Mouse (Mus musculus) liver, adult 2 months (tissue): Measurements from ENCODE around the gene 4933414I15Rik. TPM values are rescaled to one million over a fixed set of nuclear protein-coding genes. Genes with fewer than 3 reads are reported as not detected.

Source experiments
- DNase-seq: peaks from one replicate; pipeline ENCODE4 v3.0.0-alpha.2; 2011; ENCODE audit warnings: low read depth, low spot score; ENCODE audit errors: extremely low read depth
- H3K27ac ChIP-seq: fragments of 200-500 bp; replicated peaks from 2 replicates; pipeline ENCODE4 v1.5.1; 2012; ENCODE audit warnings: low read depth, mild to moderate bottlenecking, control low read depth, inconsistent platforms, low read length; ENCODE audit not compliant: insufficient read depth
- H3K27me3 ChIP-seq: fragments of 200-500 bp; 2 replicates; pipeline ENCODE4 v1.6.1; 2012; ENCODE audit warnings: mild to moderate bottlenecking, moderate library complexity, low read length, inconsistent platforms; ENCODE audit not compliant: control insufficient read depth, insufficient read depth
- H3K36me3 ChIP-seq: fragments of 200-500 bp; 2 replicates; pipeline ENCODE4 v1.6.1; 2012; ENCODE audit warnings: low read length, inconsistent platforms; ENCODE audit not compliant: control insufficient read depth, insufficient read depth
- H3K4me1 ChIP-seq: fragments of 200-500 bp; 2 replicates; pipeline ENCODE4 v1.6.1; 2011; ENCODE audit warnings: low read length; ENCODE audit not compliant: control insufficient read depth, insufficient read depth
- H3K4me3 ChIP-seq: fragments of 200-500 bp; 2 replicates; pipeline ENCODE4 v1.5.1; 2011; ENCODE audit warnings: low read depth, mild to moderate bottlenecking, control low read depth, low read length, moderate library complexity; ENCODE audit not compliant: insufficient read depth
- H3K79me2 ChIP-seq: fragments of 200-500 bp; 2 replicates; pipeline ENCODE4 v1.6.1; 2012; ENCODE audit warnings: inconsistent platforms, mild to moderate bottlenecking, low read length, moderate library complexity; ENCODE audit not compliant: control insufficient read depth, insufficient read depth
- H3K9ac ChIP-seq: fragments of 200-500 bp; 2 replicates; pipeline ENCODE4 v1.6.1; 2012; ENCODE audit warnings: low read depth, mild to moderate bottlenecking, control low read depth, inconsistent platforms, low read length
- CTCF ChIP-seq: fragments of 200-500 bp; IDR thresholded peaks from 2 replicates; pipeline ENCODE4 v1.5.1; 2011; ENCODE audit warnings: low read depth, low read length, control low read depth
- POLR2A ChIP-seq: fragments of 200-500 bp; IDR thresholded peaks from 2 replicates; pipeline ENCODE4 v1.6.1; 2011; ENCODE audit warnings: low read length, control low read depth; ENCODE audit not compliant: insufficient read depth; ENCODE audit errors: extremely low read depth
- WGBS: fragments of 180-500 bp; shearing (Covaris S2); methylation state at CpG from one replicate; pipeline ENCODE4 v1.1.7; 2018; 5-methylcytosine and 5-hydroxymethylcytosine counted together
- polyA plus RNA-seq: library from polyadenylated mRNA; depleted of rRNA; stranded (reverse); fragments of >200 nt; gene quantifications from 2 replicates; pipeline ENCODE4 v1.2.3, GENCODE M21; 2012; rRNA removed
- total RNA-seq: library from RNA; depleted of rRNA; stranded (reverse); fragments of >200 nt; gene quantifications from 2 replicates; pipeline ENCODE4 v1.2.3, GENCODE M21; 2014; rRNA removed

Gene 4933414I15Rik
- total RNA-seq: not detected in 2 replicates
- polyA plus RNA-seq: not detected in 2 replicates

GRCm38 (mm10) chr11:50943506-50943905 lies at the start of gene 4933414I15Rik:
TSS of gene 4933414I15Rik (minus strand) at chr11:50943765.
- 73% methylated on average over 14 of the region's 14 CpGs for WGBS
- H3K9ac ChIP-seq: no peak within 1 kb of the TSS
- no peaks in the 10 kb centered on the region for H3K79me2 ChIP-seq
- H3K27me3 ChIP-seq: no peaks in the 10 kb centered on the region
- H3K4me1 ChIP-seq: no peaks in the 10 kb centered on the region
- no peak within 1 kb of the TSS for H3K4me3 ChIP-seq
- TF ChIP-seq POLR2A (no peak), CTCF (no peak)
- DNase-seq: no peak
- H3K27ac ChIP-seq: no peak within 1 kb of the TSS
- no peaks in the 10 kb centered on the region for H3K36me3 ChIP-seq

- H3K36me3 ChIP-seq: no peaks in the 10 kb centered on the region
- H3K79me2 ChIP-seq: no peaks in the 10 kb centered on the region
- 0 out of 2 replicates have a peak, but pooled peaks cover 2% of the 10 kb centered on the region for H3K27me3 ChIP-seq
- DNase-seq: no peak
- H3K4me3 ChIP-seq: no peak within 1 kb of the TSS
- no peak within 1 kb of the TSS for H3K27ac ChIP-seq
- H3K4me1 ChIP-seq: no peaks in the 10 kb centered on the region
- 74% methylated on average over 5 of the region's 5 CpGs for WGBS
- H3K9ac ChIP-seq: no peak within 1 kb of the TSS
- TF ChIP-seq CTCF: no peak
- no peak for TF ChIP-seq POLR2A
These were observed 38.1 kb upstream of the 4933414I15Rik start, which contains the start of gene Olfr1377 for GRCm38 (mm10) chr11:50981667-50982066. TSS of gene Olfr1377 (plus strand) at chr11:50981967.

- WGBS: 67% methylated on average over 4 of the region's 4 CpGs
- no peaks in the 10 kb centered on the region for H3K36me3 ChIP-seq
- no peak overlapping the region for H3K27ac ChIP-seq
- 0 out of 2 replicates have a peak, but pooled peaks cover 2% of the 10 kb centered on the region for H3K27me3 ChIP-seq
- TF ChIP-seq CTCF: peak; percentile 24; the same call in 1 of the 2 replicates
- TF ChIP-seq POLR2A: no peak
- H3K79me2 ChIP-seq: no peaks in the 10 kb centered on the region
- no peak for DNase-seq
- no peaks in the 10 kb centered on the region for H3K4me1 ChIP-seq
- no peak overlapping the region for H3K4me3 ChIP-seq
- no peak overlapping the region for H3K9ac ChIP-seq
These were observed 33.7 kb upstream of the 4933414I15Rik start for GRCm38 (mm10) chr11:50977216-50977615.

- Histone ChIP-seq H3K79me2 (no peaks in the 10 kb centered on the region), H3K9ac (no peak within 1 kb of the TSS), H3K36me3 (no peaks in the 10 kb centered on the region), H3K27ac (no peak within 1 kb of the TSS), H3K4me3 (no peak within 1 kb of the TSS), H3K27me3 (no peaks in the 10 kb centered on the region), H3K4me1 (no peaks in the 10 kb centered on the region)
- no peak for DNase-seq
- WGBS: 85% methylated on average over 11 of the region's 11 CpGs
- no peak for TF ChIP-seq POLR2A
- TF ChIP-seq CTCF: no peak
These were observed 22.7 kb upstream of the 4933414I15Rik start, which contains the start of gene Olfr1378 for GRCm38 (mm10) chr11:50966230-50966629. TSS of gene Olfr1378 (plus strand) at chr11:50966530.

GRCm38 (mm10) chr11:50964886-50965285 lies 21.3 kb upstream of the 4933414I15Rik start:
- WGBS: 71% methylated on average over 2 of the region's 2 CpGs
- Histone ChIP-seq H3K27ac (no peak overlapping the region), H3K79me2 (no peaks in the 10 kb centered on the region), H3K36me3 (no peaks in the 10 kb centered on the region), H3K4me1 (no peaks in the 10 kb centered on the region), H3K4me3 (no peak overlapping the region), H3K9ac (no peak overlapping the region), H3K27me3 (no peaks in the 10 kb centered on the region)
- DNase-seq: no peak
- TF ChIP-seq CTCF (no peak), POLR2A (no peak)

- TF ChIP-seq POLR2A: no peak
- no peak for TF ChIP-seq CTCF
- no peaks in the 10 kb centered on the region for H3K79me2 ChIP-seq
- no peak for DNase-seq
- H3K36me3 ChIP-seq: no peaks in the 10 kb centered on the region
- H3K4me3 ChIP-seq: no peak within 1 kb of the TSS
- WGBS: 77% methylated on average over 6 of the region's 6 CpGs
- H3K27me3 ChIP-seq: no peaks in the 10 kb centered on the region
- H3K27ac ChIP-seq: no peak within 1 kb of the TSS
- no peaks in the 10 kb centered on the region for H3K4me1 ChIP-seq
- no peak within 1 kb of the TSS for H3K9ac ChIP-seq
These were observed 10.1 kb upstream of the 4933414I15Rik start, which contains the start of gene Prop1 for GRCm38 (mm10) chr11:50953665-50954064. TSS of gene Prop1 (minus strand) at chr11:50953765.
